Comparison of ENCODE assay signal across 31 mouse cellular contexts in genomic region chr6:78327798-78328197, GRCm38 (mm10). TPM values are rescaled to one million over a fixed set of nuclear protein-coding genes. Genes with fewer than 3 reads are reported as not detected.
A peak's percentile ranks its signal among the peaks of the same experiment; 100 is the strongest.
DNase-seq lines count a peak whose midpoint lies in the region; ATAC-seq and TF ChIP-seq lines count a peak whose summit lies in the region.
"Had no signal": no experiment of that assay in that cellular context is flagged by ENCODE, and none has a peak within 500 bp of the region (broad histone marks: within the 10 kb centered on the region; RNA-seq: fewer than 3 reads in every experiment).

No protein-coding gene starts in this region.

- ATAC-seq in forebrain, embryonic 14.5 days = no peak
- ATAC-seq in lung, embryonic 14.5 days (ENCODE audit: insufficient read depth) = no peak
- ATAC-seq: activated CD4-positive, CD25-positive, alpha-beta regulatory T cell, adult 4 months; intestine, embryonic 16.5 days; lung, postnatal 0 days had no signal

- H3K27me3 ChIP-seq in forebrain, embryonic 14.5 days (replicated peaks; ENCODE audit: control insufficient read depth, insufficient read depth, low read length) = no peaks in the 10 kb centered on the region
- H3K27me3 ChIP-seq in forebrain, embryonic 10.5 days (ENCODE audit: poor library complexity, severe bottlenecking) = no peaks in the 10 kb centered on the region
- no peaks in the 10 kb centered on the region for H3K27me3 ChIP-seq in lung, embryonic 14.5 days (ENCODE audit: insufficient read depth, low read length)
- H3K27me3 ChIP-seq: embryonic facial prominence, embryonic 15.5 days; hindbrain, embryonic 15.5 days had no signal

- H3K36me3 ChIP-seq in forebrain, embryonic 14.5 days (ENCODE audit: control insufficient read depth, insufficient read depth, low read length) = no peaks in the 10 kb centered on the region
- no peaks in the 10 kb centered on the region for H3K36me3 ChIP-seq in forebrain, embryonic 10.5 days (replicated peaks)
- no peaks in the 10 kb centered on the region for H3K36me3 ChIP-seq in lung, embryonic 14.5 days (ENCODE audit: insufficient read depth)
- H3K36me3 ChIP-seq: embryonic facial prominence, embryonic 15.5 days; hindbrain, embryonic 15.5 days; midbrain, embryonic 10.5 days had no signal

- H3K4me2 ChIP-seq in forebrain, embryonic 14.5 days (ENCODE audit: low read length) = no peak overlapping the region
- no peak overlapping the region for H3K4me2 ChIP-seq in lung, embryonic 14.5 days
- H3K4me2 ChIP-seq: embryonic facial prominence, embryonic 15.5 days; hindbrain, embryonic 15.5 days had no signal

- H3K27ac ChIP-seq in forebrain, embryonic 14.5 days (ENCODE audit: low read depth, low read length) = no peak overlapping the region
- no peak overlapping the region for H3K27ac ChIP-seq in forebrain, embryonic 10.5 days
- no peak overlapping the region for H3K27ac ChIP-seq in lung, embryonic 14.5 days (ENCODE audit: low read depth)
- H3K27ac ChIP-seq: embryonic facial prominence, embryonic 15.5 days; gastrocnemius, adult 2 months; hindbrain, embryonic 15.5 days; midbrain, embryonic 10.5 days had no signal

- H3K4me3 ChIP-seq in forebrain, embryonic 14.5 days (ENCODE audit: low read depth, low read length) = no peak overlapping the region
- H3K4me3 ChIP-seq in forebrain, embryonic 10.5 days = no peak overlapping the region
- H3K4me3 ChIP-seq in lung, embryonic 14.5 days (ENCODE audit: low read depth, low read length) = no peak overlapping the region
- H3K4me3 ChIP-seq: embryonic facial prominence, embryonic 15.5 days; gastrocnemius, adult 2 months; hindbrain, embryonic 15.5 days; midbrain, embryonic 10.5 days had no signal

- no peak for TF ChIP-seq CTCF in lung, embryonic 14.5 days (IDR thresholded peaks at IDR 0.05; ENCODE audit: low read depth)

- no peaks in the 10 kb centered on the region for H3K4me1 ChIP-seq in forebrain, embryonic 14.5 days (ENCODE audit: control insufficient read depth, insufficient read depth, low read length)
- H3K4me1 ChIP-seq in forebrain, embryonic 10.5 days = no peaks in the 10 kb centered on the region
- no peaks in the 10 kb centered on the region for H3K4me1 ChIP-seq in lung, embryonic 14.5 days (ENCODE audit: insufficient read depth)
- H3K4me1 ChIP-seq: embryonic facial prominence, embryonic 15.5 days; hindbrain, embryonic 15.5 days; midbrain, embryonic 10.5 days had no signal

- no peak overlapping the region for H3K9ac ChIP-seq in forebrain, embryonic 14.5 days (ENCODE audit: low read length)
- no peak overlapping the region for H3K9ac ChIP-seq in lung, embryonic 14.5 days
- H3K9ac ChIP-seq: embryonic facial prominence, embryonic 15.5 days; hindbrain, embryonic 15.5 days had no signal

- DNase-seq in forebrain, embryonic 14.5 days (ENCODE audit: low spot score) = peak; percentile 56
- no peak for DNase-seq in forebrain, embryonic 10.5 days (ENCODE audit: extremely low spot score, low spot score)
- DNase-seq in layer of hippocampus, adult 11-12 months (ENCODE audit: low spot score) = peak; percentile 15
- DNase-seq in layer of hippocampus, adult 8-10 months (ENCODE audit: low spot score in 2 of 2) = no peak
- peak; percentile 28 for DNase-seq in lung, embryonic 14.5 days
- no peak for DNase-seq in lung, postnatal 4 days
- DNase-seq in brain, embryonic 18.5 days (ENCODE audit: low read depth, low spot score) = peak; percentile 22
- no peak for DNase-seq in ovary, postnatal 14 days (ENCODE audit: low spot score)
- DNase-seq: adrenal gland, adult 8-10 months; cerebellum, adult 8-10 months; gastrocnemius, adult 2 months; kidney, postnatal 36 days; retina, postnatal 1 day had no signal

- H3K9me3 ChIP-seq in forebrain, embryonic 14.5 days (replicated peaks; ENCODE audit: control insufficient read depth, low read length) = no peaks in the 10 kb centered on the region
- no peaks in the 10 kb centered on the region for H3K9me3 ChIP-seq in forebrain, embryonic 10.5 days
- H3K9me3 ChIP-seq in lung, embryonic 14.5 days (ENCODE audit: low read depth, low read length) = no peaks in the 10 kb centered on the region
- H3K9me3 ChIP-seq: embryonic facial prominence, embryonic 15.5 days; hindbrain, embryonic 15.5 days; midbrain, embryonic 10.5 days had no signal

RNA-seq across cellular contexts. Expression of gene Reg3b, which starts 42.7 kb away (rescaled TPM):
- polyA plus RNA-seq in forebrain, embryonic 14.5 days (2014; fragmentation: Nextera tagmentation; extraction: Ambion mirVana) = not detected in 2 replicates
- not detected in 2 replicates for polyA plus RNA-seq in forebrain, embryonic 10.5 days (2016; fragmentation: Nextera tagmentation; extraction: Ambion mirVana)
- not detected for total RNA-seq in layer of hippocampus, adult 8-10 months (2022)
- polyA plus RNA-seq in lung, embryonic 14.5 days (2014; fragmentation: Nextera tagmentation; extraction: Ambion mirVana) = not detected in 2 replicates
- total RNA-seq: adrenal gland, adult 8-10 months; gastrocnemius, adult 2 months; gastrocnemius, postnatal 4 days; heart, adult 8-10 months; heart, postnatal 25 days; layer of hippocampus, postnatal 14 days; liver, adult 2 months had no signal
- polyA plus RNA-seq: activated CD4-positive, CD25-positive, alpha-beta regulatory T cell, adult 4 months; embryonic facial prominence, embryonic 15.5 days; heart, embryonic 14.5 days; kidney, embryonic 14.5 days; limb, embryonic 11.5 days; lung, postnatal 0 days; midbrain, embryonic 10.5 days; neural tube, embryonic 11.5 days had no signal

RNA-seq across cellular contexts. Expression of gene Reg3d, which starts 50.9 kb away (rescaled TPM):
- polyA plus RNA-seq in forebrain, embryonic 14.5 days (2014; fragmentation: Nextera tagmentation; extraction: Ambion mirVana) = not detected in 2 replicates
- not detected in 2 replicates for polyA plus RNA-seq in forebrain, embryonic 10.5 days (2016; fragmentation: Nextera tagmentation; extraction: Ambion mirVana)
- not detected for total RNA-seq in layer of hippocampus, adult 8-10 months (2022)
- polyA plus RNA-seq in lung, embryonic 14.5 days (2014; fragmentation: Nextera tagmentation; extraction: Ambion mirVana) = not detected in 2 replicates
- total RNA-seq: adrenal gland, adult 8-10 months; gastrocnemius, adult 2 months; gastrocnemius, postnatal 4 days; heart, adult 8-10 months; heart, postnatal 25 days; layer of hippocampus, postnatal 14 days had no signal
- polyA plus RNA-seq: activated CD4-positive, CD25-positive, alpha-beta regulatory T cell, adult 4 months; embryonic facial prominence, embryonic 15.5 days; heart, embryonic 14.5 days; hindbrain, embryonic 15.5 days; kidney, embryonic 14.5 days; limb, embryonic 11.5 days; liver, adult 2 months; liver, embryonic 16.5 days; lung, postnatal 0 days; midbrain, embryonic 10.5 days; neural tube, embryonic 11.5 days; small intestine, adult 2 months; urinary bladder, adult 2 months had no signal

RNA-seq across cellular contexts. Expression of gene Reg3a, which starts 52.7 kb away (rescaled TPM):
- not detected in 2 replicates for polyA plus RNA-seq in forebrain, embryonic 14.5 days (2014; fragmentation: Nextera tagmentation; extraction: Ambion mirVana)
- polyA plus RNA-seq in forebrain, embryonic 10.5 days (2016; fragmentation: Nextera tagmentation; extraction: Ambion mirVana) = not detected in 2 replicates
- total RNA-seq in layer of hippocampus, adult 8-10 months (2022) = not detected
- polyA plus RNA-seq in lung, embryonic 14.5 days (2014; fragmentation: Nextera tagmentation; extraction: Ambion mirVana) = not detected in 2 replicates
- total RNA-seq: adrenal gland, adult 8-10 months; gastrocnemius, adult 2 months; gastrocnemius, postnatal 4 days; heart, adult 8-10 months; heart, postnatal 25 days; layer of hippocampus, postnatal 14 days; liver, adult 2 months had no signal
- polyA plus RNA-seq: activated CD4-positive, CD25-positive, alpha-beta regulatory T cell, adult 4 months; embryonic facial prominence, embryonic 15.5 days; heart, embryonic 14.5 days; hindbrain, embryonic 15.5 days; kidney, embryonic 14.5 days; limb, embryonic 11.5 days; liver, adult 2 months; liver, embryonic 16.5 days; lung, postnatal 0 days; midbrain, embryonic 10.5 days; neural tube, embryonic 11.5 days; urinary bladder, adult 2 months had no signal

Comparison
In these comparisons a context has a peak if more than half of its experiments do, and no peak if none do; other contexts are left out.
1. DNase-seq: peak in forebrain, embryonic 14.5 days (single experiment), layer of hippocampus, adult 11-12 months (single experiment), lung, embryonic 14.5 days (single experiment) and brain, embryonic 18.5 days (single experiment); none in forebrain, embryonic 10.5 days (single experiment), layer of hippocampus, adult 8-10 months (0 of 2), lung, postnatal 4 days (0 of 2) and ovary, postnatal 14 days (single experiment).